Mouse (Mus musculus): Measurements from ENCODE around the gene Nell1. TPM values are rescaled to one million over a fixed set of nuclear protein-coding genes. Genes with fewer than 3 reads are reported as not detected.

The Nell1 gene
- total RNA-seq, 4 experiments from 2014 or later, result 0.18 to 0.49 (median 0.35) TPM

DNA sequence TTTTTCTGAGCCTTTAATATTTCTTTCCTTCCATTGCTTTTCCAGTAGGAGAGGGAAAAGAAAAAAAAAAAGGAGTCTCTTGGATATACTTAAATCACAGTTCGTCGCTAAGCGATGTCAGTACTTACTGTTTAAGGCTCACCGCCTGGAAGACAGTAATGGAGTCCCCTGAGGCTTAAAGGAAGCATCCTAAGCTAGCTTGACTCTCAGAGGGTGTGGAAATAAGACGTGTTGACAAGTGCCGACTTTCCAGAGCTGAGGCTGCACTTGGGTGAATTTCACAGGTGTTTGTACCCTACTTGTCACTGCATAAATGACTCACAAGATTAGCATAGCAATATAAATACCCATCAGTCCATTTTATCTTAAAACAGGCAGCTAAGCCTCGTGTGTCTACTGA lies 599.2 kb downstream of the Nell1 start:
- DNase-seq, result no peak

- DNase-seq, result no peak
These were observed 614.2 kb downstream of the Nell1 start for GRCm38 (mm10) chr7:50588642-50589424.

DNA sequence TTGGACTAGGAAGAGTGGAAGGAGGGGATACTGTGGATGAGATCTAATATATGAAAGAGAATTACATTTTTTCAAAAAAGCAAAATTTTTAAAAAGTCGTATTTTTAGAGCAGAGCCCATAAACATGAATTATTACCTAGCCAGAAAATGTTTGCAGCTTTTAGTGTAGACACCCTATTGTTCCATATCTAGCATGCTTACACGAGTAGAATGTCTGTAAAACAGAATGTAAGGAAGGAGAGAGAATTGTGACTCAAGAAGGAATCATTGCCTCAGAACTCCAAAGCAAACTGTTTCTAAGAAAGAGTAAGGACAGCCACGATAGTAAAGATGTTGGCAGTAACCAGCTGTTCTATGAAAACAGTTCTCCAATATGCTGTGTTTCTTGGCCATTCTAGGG lies 624.2 kb downstream of the Nell1 start, which contains the start of gene 4933405O20Rik:
Gene 4933405O20Rik (plus strand): TSS at position 301 of the 400 bp plus-strand sequence.
- no peak for DNase-seq

GRCm38 (mm10) chr7:50614101-50614500 lies 639.4 kb downstream of the Nell1 start:
- no peak for DNase-seq

GRCm38 (mm10) chr7:50629186-50629585 lies 654.5 kb downstream of the Nell1 start:
- no peak for DNase-seq

DNA sequence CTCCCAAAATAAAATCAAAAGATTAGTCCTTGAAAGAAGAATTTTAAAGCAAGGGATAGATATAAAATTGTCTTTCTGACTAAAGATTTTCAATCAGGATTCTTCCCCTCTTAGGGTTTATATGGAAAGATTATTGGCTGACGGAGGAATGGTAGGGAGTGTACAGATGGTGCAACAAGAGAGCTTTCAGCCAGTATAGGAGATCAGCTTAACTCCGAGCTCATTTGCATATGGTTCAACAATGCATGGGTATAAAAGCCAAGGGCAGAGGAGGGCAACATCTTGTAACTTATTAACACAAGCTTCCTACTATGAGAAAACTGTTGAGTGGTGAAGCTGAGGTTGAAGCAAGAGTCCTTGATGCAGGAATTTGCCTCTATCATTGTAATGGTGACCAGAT lies 658.5 kb downstream of the Nell1 start:
- DNase-seq, result no peak

DNA sequence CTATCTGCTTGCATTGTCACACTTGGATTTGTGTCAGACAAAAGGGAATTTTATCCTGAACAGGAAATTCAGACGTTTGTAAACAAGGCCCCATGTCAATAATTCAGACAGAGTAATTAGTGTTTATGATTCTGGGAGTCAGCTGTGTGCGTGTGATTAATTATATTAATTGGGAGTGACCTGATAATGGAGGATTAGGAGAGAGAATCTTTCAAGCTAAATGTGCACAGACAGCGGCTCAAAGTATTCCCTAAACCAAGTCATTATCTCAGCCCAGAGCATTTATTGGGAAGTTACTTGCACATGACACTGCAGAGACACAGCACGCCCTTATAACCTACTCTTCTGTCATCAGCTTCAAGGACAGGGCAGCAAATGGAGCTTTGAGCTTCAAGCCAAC lies 697.6 kb downstream of the Nell1 start:
- DNase-seq, result no peak

- DNase-seq, result no peak
These were observed 700.8 kb downstream of the Nell1 start for GRCm38 (mm10) chr7:50675444-50675843.

- no peak for DNase-seq
These were observed 702.8 kb downstream of the Nell1 start for GRCm38 (mm10) chr7:50677511-50677910.

GRCm38 (mm10) chr7:50686337-50686736 lies 711.7 kb downstream of the Nell1 start:
- DNase-seq, result no peak

GRCm38 (mm10) chr7:50725166-50725565 lies 750.5 kb downstream of the Nell1 start:
- DNase-seq, result no peak

GRCm38 (mm10) chr7:50730951-50731350 lies 756.3 kb downstream of the Nell1 start:
- DNase-seq, result no peak

DNA sequence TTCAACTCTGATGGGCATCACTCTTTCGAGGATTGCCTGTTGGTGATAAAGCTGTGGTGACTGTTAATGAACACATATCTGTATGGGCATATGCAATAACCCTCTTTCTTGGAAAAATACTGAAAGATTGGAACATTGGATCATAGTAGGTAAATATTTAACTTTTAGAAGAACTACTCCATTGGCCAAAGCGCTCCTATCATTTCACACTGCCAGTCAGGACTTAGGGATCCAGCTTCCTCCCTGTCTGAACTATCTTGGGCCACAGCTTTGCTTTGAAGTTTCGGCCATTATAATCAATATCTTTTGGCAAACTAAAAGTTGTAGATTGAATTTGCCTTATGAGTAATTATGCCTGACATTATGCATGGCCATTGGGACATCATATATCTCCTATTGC lies 780.9 kb downstream of the Nell1 start:
- no peak for DNase-seq

DNA sequence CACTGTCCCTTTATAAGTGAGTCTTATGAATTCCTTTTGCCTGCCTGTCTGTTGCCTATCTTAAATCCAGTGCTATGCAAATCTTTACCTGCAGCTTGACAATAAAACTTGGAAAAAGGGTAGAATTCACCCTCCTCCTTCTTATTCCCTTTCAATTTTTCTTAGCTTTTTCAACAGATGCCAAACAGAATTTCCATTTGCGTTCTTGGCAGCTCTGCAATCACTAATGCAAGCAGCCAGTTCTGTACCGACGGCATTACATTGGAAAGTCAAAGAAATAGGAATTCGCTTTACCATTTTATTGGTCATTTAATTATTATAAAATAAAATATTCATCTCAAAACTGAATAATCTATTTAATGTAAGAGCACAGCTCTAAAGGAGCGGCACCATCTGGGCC lies 781.7 kb downstream of the Nell1 start:
- no peak for DNase-seq

DNA sequence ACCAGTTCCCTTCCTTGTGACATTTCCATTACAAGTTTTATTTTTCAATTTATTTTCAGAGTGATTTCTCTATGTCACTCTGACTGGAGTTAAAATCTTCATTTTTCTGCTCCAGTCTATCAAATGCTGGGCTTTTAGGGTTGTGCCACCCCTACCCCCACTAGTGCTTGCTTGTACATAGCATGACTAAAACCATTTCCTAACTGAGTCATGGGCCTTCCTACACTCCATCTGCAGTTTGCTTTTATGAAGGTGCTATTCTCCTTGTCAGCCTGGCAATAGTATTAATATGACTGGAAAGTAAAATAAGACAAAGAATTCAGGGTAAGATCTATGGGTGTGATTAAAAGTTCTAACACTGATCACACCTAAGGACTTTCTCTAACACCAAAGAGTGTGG lies 798.9 kb downstream of the Nell1 start:
- no peak for DNase-seq

- no peak for DNase-seq
These were observed 806.4 kb downstream of the Nell1 start for GRCm38 (mm10) chr7:50781105-50781504.

DNA sequence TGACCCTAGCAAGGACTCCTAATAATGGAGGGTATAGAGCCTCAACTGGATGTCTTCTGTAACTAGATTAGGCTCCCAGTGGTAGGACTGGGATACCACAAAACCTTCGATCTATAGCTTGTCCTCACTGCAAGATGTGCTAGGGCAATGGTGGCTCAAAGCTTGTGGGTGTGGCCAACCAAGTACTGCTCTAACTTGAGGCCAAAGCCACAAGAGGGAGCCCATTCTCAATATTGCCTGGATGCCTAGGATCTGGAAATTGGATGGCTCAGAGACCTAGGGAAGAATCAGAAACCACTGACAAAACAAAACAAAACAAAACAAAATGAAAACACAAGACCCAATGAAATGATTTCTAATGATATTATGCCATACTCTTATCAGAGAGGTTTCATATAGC lies 809.0 kb downstream of the Nell1 start:
- DNase-seq, result no peak

GRCm38 (mm10) chr7:50826180-50826579 lies 851.5 kb downstream of the Nell1 start:
- no peak for DNase-seq

DNA sequence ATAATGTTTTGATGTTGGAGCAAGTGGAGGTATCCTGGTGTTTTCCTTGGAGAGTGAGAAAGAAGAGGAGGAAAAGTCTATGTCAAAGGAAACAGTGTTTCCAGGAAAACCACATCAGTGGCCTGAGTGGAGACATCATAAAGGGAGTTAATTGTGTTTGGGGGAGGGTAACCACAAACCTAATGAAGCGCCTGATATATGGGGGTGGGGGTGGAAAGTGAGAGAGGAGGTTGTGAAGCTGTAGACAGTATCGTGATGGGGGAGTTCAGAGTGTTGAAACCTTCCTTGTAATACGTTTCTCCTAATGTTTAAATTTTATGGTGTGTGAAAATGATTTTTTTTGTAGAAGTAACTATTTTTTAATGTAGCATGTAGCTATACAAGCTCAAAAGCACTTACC lies 858.1 kb downstream of the Nell1 start:
- DNase-seq, result no peak

GRCm38 (mm10) chr7:50842646-50843045 lies 868.0 kb downstream of the Nell1 start:
- DNase-seq, result no peak

DNA sequence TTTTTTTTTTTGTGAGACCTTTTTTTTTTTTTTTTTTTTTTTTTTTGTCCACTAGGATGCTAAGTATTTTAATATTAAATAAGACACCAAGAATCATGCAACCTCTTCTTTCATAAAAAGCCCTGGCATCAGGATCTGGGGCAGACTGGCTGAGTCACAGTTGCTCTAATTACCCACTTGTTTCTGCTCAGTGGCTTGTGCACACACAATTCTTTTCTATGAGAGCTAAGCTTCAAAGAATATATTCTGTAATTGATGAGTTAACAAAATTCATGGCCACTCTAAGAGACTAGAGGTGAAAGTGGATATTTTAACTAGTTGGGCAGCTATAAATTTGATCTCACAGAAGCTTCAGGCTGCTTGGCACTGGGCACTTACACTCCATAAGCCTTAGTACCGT lies 873.3 kb downstream of the Nell1 start:
- DNase-seq, result no peak

- no peak for DNase-seq
These were observed 875.6 kb downstream of the Nell1 start for GRCm38 (mm10) chr7:50850271-50850670.

GRCm38 (mm10) chr7:50870181-50870580 lies 895.5 kb downstream of the Nell1 start:
- no peak for DNase-seq

- no peak for DNase-seq
These were observed 913.0 kb downstream of the Nell1 start for GRCm38 (mm10) chr7:50887625-50888024.

Data from adrenal gland, adult 8-10 months (tissue).